Mouse (Mus musculus) CH12.LX (cell line): ENCODE measurements around the gene Glrp1.

ENCODE experiments used
- CHD2 ChIP-seq: IDR thresholded peaks from 2 replicates; pipeline ENCODE4 v1.6.1; 2011; ENCODE audit warnings: low read length, improper control_type of control experiment
- E2F4 ChIP-seq: IDR thresholded peaks from 2 replicates; pipeline ENCODE4 v1.6.1; 2011; ENCODE audit warnings: low read depth, low read length, improper control_type of control experiment; ENCODE audit not compliant: insufficient replicate concordance
- USF1 ChIP-seq: IDR thresholded peaks from 2 replicates; pipeline ENCODE4 v1.6.1; 2014; ENCODE audit warnings: low read depth, mild to moderate bottlenecking, inconsistent platforms, low read length, improper control_type of control experiment
- ZNF384 ChIP-seq: IDR thresholded peaks from 2 replicates; pipeline ENCODE4 v1.6.1; 2012; ENCODE audit warnings: low read depth, low read length, improper control_type of control experiment, inconsistent platforms

GRCm38 (mm10) chr1:88463241-88463640, 46.6 kb downstream of the Glrp1 start:
- TF ChIP-seq USF1: no peak
- no peak for TF ChIP-seq E2F4
- no peak for TF ChIP-seq CHD2
- no peak for TF ChIP-seq ZNF384
